Mouse (Mus musculus): ENCODE data around the gene Ncln. TPM values are rescaled to one million over a fixed set of nuclear protein-coding genes. Genes with fewer than 3 reads are reported as not detected.
A peak's percentile ranks its signal among the peaks of the same experiment; 100 is the strongest.

Ncln gene
- polyA plus RNA-seq (2014; fragmentation: Nextera tagmentation; extraction: Ambion mirVana): 40.7 and 44.6 TPM in 2 replicates

- Histone ChIP-seq H3K9ac (ENCODE audit: low read length) (peak within 1 kb of the TSS; percentile 88), H3K27me3 (ENCODE audit: control insufficient read depth, insufficient read depth, low read length) (no peaks in the 10 kb centered on the region), H3K9me3 (ENCODE audit: control insufficient read depth, low read length) (no peaks in the 10 kb centered on the region), H3K4me3 (ENCODE audit: control insufficient read depth in 1 of 2, insufficient read depth in 1 of 2, low read depth in 1 of 2, low read length in 2 of 2) (peak within 1 kb of the TSS; percentile 72 to 90), H3K4me2 (ENCODE audit: low read length) (peak within 1 kb of the TSS; percentile 84), H3K27ac (replicated peaks in 1 of 2; ENCODE audit: control insufficient read depth in 1 of 2, insufficient read depth in 1 of 2, low read depth in 2 of 2, low read length in 2 of 2) (peak within 1 kb of the TSS; percentile 74 to 76), H3K4me1 (ENCODE audit: control insufficient read depth in 2 of 2, insufficient read depth in 2 of 2, low read length in 2 of 2) (peaks cover 9 to 12% of the 10 kb centered on the region in 2 experiments; a peak in 3 of 4 replicates), H3K36me3 (ENCODE audit: control insufficient read depth, insufficient read depth, low read length) (peaks cover 20% of the 10 kb centered on the region)
- ATAC-seq (ENCODE audit: insufficient number of reproducible peaks, insufficient read depth, low FRiP score, low read depth): peak; percentile 93
- under 1% methylated on average over 40 of the region's 45 CpGs for WGBS
Observed at GRCm38 (mm10) chr10:81496264-81496901, at the start of gene Ncln. TSS of gene Ncln (minus strand) at chr10:81496392.

DNA sequence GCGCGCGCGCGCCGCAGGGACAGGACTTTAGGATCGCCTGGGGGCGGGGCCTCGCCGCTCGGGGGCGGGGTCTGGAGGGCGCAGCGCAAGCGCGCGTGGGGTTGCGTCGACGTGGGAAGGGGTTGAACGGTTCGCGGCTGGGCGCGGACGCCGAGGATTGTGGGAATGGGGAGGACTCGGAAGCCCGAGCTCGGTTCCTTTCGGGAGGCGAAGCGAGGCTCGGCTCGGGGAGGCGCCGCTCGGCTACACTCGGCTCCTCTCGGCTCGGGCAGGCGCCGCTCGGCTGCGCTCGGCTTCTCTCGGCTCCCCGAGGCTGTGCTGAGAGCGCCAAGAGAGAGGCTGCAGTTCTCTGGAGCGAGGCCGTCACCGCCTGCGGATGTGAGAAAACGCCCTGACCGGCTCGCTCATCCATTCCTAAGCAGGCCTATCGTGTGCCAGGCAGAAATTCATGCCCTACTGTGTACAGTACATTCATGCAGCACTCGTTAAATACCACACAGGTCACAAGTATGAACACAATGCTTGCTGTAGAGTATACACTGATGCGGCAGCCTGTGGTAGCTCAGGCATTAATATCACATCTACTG lies 49.1 kb upstream of the Ncln start, which contains the start of gene Gna11:
Gna11 (minus strand) TSS at position 30 of the 587 bp plus-strand sequence.
- H3K9me3 ChIP-seq (ENCODE audit: control insufficient read depth, low read length): no peaks in the 10 kb centered on the region

GRCm38 (mm10) chr10:81544296-81545160 lies 48.3 kb upstream of the Ncln start:
- peak overlapping the region; percentile 93 for H3K9ac ChIP-seq (ENCODE audit: low read length)
- no peaks in the 10 kb centered on the region for H3K36me3 ChIP-seq (ENCODE audit: control insufficient read depth, insufficient read depth, low read length)
- H3K4me2 ChIP-seq (ENCODE audit: low read length): peak overlapping the region; percentile 98
- WGBS: under 1% methylated on average over 91 of the region's 93 CpGs
- peak overlapping the region; percentile 80 to 97 for H3K4me3 ChIP-seq (ENCODE audit: control insufficient read depth in 1 of 2, insufficient read depth in 1 of 2, low read depth in 1 of 2, low read length in 2 of 2)
- H3K27ac ChIP-seq (replicated peaks in 1 of 2; ENCODE audit: control insufficient read depth in 1 of 2, insufficient read depth in 1 of 2, low read depth in 2 of 2, low read length in 2 of 2): peak overlapping the region in 1 of 2 experiments; percentile 75; a peak in 3 of 4 replicates
- H3K9me3 ChIP-seq (ENCODE audit: control insufficient read depth, low read length): no peaks in the 10 kb centered on the region
- no peaks in the 10 kb centered on the region for H3K27me3 ChIP-seq (ENCODE audit: control insufficient read depth, insufficient read depth, low read length)
- no peak for ATAC-seq (ENCODE audit: insufficient number of reproducible peaks, insufficient read depth, low FRiP score, low read depth)
- H3K4me1 ChIP-seq (ENCODE audit: control insufficient read depth in 2 of 2, insufficient read depth in 2 of 2, low read length in 2 of 2): peaks cover 20 to 34% of the 10 kb centered on the region in 2 experiments

More for the DNA sequence above, 49.1 kb upstream of the Ncln start, which contains the start of gene Gna11:
- peak within 1 kb of the TSS; percentile 98 for H3K4me2 ChIP-seq (ENCODE audit: low read length)
- peaks cover 20 to 34% of the 10 kb centered on the region in 2 experiments for H3K4me1 ChIP-seq (ENCODE audit: control insufficient read depth in 2 of 2, insufficient read depth in 2 of 2, low read length in 2 of 2)
- H3K4me3 ChIP-seq (ENCODE audit: control insufficient read depth in 1 of 2, insufficient read depth in 1 of 2, low read depth in 1 of 2, low read length in 2 of 2): peak within 1 kb of the TSS; percentile 80 to 97
- 2% methylated on average over 56 of the region's 59 CpGs for WGBS
- H3K9ac ChIP-seq (ENCODE audit: low read length): peak within 1 kb of the TSS; percentile 93
- H3K27me3 ChIP-seq (ENCODE audit: control insufficient read depth, insufficient read depth, low read length): no peaks in the 10 kb centered on the region
- peak; percentile 96 for ATAC-seq (ENCODE audit: insufficient number of reproducible peaks, insufficient read depth, low FRiP score, low read depth)
- peak within 1 kb of the TSS; percentile 58 to 75 for H3K27ac ChIP-seq (replicated peaks in 1 of 2; ENCODE audit: control insufficient read depth in 1 of 2, insufficient read depth in 1 of 2, low read depth in 2 of 2, low read length in 2 of 2)
- no peaks in the 10 kb centered on the region for H3K36me3 ChIP-seq (ENCODE audit: control insufficient read depth, insufficient read depth, low read length)

- Histone ChIP-seq H3K4me3 (ENCODE audit: control insufficient read depth in 1 of 2, insufficient read depth in 1 of 2, low read depth in 1 of 2, low read length in 2 of 2) (peak overlapping the region; percentile 80 to 97), H3K9ac (ENCODE audit: low read length) (peak overlapping the region; percentile 93), H3K4me1 (ENCODE audit: control insufficient read depth in 2 of 2, insufficient read depth in 2 of 2, low read length in 2 of 2) (peaks cover 20 to 34% of the 10 kb centered on the region in 2 experiments), H3K36me3 (ENCODE audit: control insufficient read depth, insufficient read depth, low read length) (0 out of 2 replicates have a peak, but pooled peaks cover 4% of the 10 kb centered on the region), H3K4me2 (ENCODE audit: low read length) (peak overlapping the region; percentile 98), H3K27me3 (ENCODE audit: control insufficient read depth, insufficient read depth, low read length) (no peaks in the 10 kb centered on the region), H3K27ac (replicated peaks in 1 of 2; ENCODE audit: control insufficient read depth in 1 of 2, insufficient read depth in 1 of 2, low read depth in 2 of 2, low read length in 2 of 2) (no peak overlapping the region), H3K9me3 (ENCODE audit: control insufficient read depth, low read length) (no peaks in the 10 kb centered on the region)
- ATAC-seq (ENCODE audit: insufficient number of reproducible peaks, insufficient read depth, low FRiP score, low read depth): no peak
- WGBS: 77% methylated on average over 1 of the region's 1 CpGs
Observed at GRCm38 (mm10) chr10:81543633-81544032, 47.4 kb upstream of the Ncln start.

DNA sequence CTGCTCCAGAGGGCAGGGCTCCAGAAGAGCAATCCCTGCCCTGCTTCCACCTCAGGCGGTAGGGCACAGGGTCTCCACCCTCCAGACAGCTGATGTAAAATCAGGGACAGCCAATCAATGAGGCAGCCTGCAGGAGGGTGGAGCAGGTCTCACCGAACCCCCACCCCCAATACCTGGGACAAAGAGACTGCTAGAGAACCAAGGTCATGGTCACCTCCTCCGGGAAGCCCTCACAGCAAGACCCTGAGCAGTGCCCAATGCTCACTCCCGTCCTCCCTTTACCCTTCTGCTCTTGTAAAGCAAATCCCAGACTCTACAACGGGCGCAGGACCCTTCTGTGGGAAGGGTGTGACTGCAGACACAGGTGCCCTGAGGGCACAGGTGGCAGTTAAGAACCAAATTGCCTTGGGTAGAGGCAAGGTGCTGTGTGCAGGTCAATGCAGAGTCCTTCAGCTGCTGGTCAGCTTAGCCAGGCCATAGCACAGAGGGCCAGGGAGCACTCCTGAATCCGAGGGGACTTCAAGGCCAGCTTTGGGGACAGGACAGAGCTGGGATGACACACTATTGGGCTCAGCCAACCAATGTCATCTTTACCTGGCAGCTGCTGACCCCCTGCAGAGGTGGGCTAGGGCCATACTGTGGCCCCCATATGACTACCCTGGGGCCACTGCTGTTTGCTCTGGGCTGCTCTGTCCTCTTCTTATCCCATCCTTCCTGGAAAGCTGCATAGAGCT lies 46.7 kb upstream of the Ncln start:
- Histone ChIP-seq H3K9ac (ENCODE audit: low read length) (peak overlapping the region; percentile 93), H3K4me2 (ENCODE audit: low read length) (peak overlapping the region; percentile 98), H3K9me3 (ENCODE audit: control insufficient read depth, low read length) (no peaks in the 10 kb centered on the region), H3K4me3 (ENCODE audit: control insufficient read depth in 1 of 2, insufficient read depth in 1 of 2, low read depth in 1 of 2, low read length in 2 of 2) (no peak overlapping the region), H3K4me1 (ENCODE audit: control insufficient read depth in 2 of 2, insufficient read depth in 2 of 2, low read length in 2 of 2) (peaks cover 20 to 34% of the 10 kb centered on the region in 2 experiments), H3K27ac (replicated peaks in 1 of 2; ENCODE audit: control insufficient read depth in 1 of 2, insufficient read depth in 1 of 2, low read depth in 2 of 2, low read length in 2 of 2) (no peak overlapping the region), H3K36me3 (ENCODE audit: control insufficient read depth, insufficient read depth, low read length) (0 out of 2 replicates have a peak, but pooled peaks cover 4% of the 10 kb centered on the region), H3K27me3 (ENCODE audit: control insufficient read depth, insufficient read depth, low read length) (no peaks in the 10 kb centered on the region)
- ATAC-seq (ENCODE audit: insufficient number of reproducible peaks, insufficient read depth, low FRiP score, low read depth): no peak
- WGBS: 78% methylated on average over 7 of the region's 7 CpGs

DNA sequence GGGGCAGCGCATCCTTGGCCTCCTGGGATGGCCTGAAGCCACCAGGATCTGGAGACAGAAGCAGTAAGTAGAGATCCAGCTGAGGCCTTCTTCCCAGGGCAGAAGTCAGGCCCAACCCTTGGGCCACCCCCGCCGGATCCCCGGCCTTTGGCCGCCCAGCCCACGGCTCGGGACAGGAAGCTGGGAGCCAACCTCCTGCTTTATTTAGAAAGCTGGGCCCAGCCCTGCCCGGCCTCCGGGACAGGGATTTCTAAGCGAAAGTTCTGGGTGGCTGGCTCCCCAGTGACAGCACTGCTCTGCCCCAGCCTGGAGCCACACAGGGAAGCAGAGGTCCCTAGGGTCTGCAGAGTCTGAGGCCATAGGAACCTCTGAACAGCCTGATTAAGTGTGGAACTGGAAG lies 45.6 kb upstream of the Ncln start:
- Histone ChIP-seq H3K9me3 (ENCODE audit: control insufficient read depth, low read length) (no peaks in the 10 kb centered on the region), H3K9ac (ENCODE audit: low read length) (peak overlapping the region; percentile 93), H3K27me3 (ENCODE audit: control insufficient read depth, insufficient read depth, low read length) (no peaks in the 10 kb centered on the region), H3K4me3 (ENCODE audit: control insufficient read depth in 1 of 2, insufficient read depth in 1 of 2, low read depth in 1 of 2, low read length in 2 of 2) (no peak overlapping the region), H3K4me2 (ENCODE audit: low read length) (peak overlapping the region; percentile 35), H3K36me3 (ENCODE audit: control insufficient read depth, insufficient read depth, low read length) (0 out of 2 replicates have a peak, but pooled peaks cover 4% of the 10 kb centered on the region), H3K4me1 (ENCODE audit: control insufficient read depth in 2 of 2, insufficient read depth in 2 of 2, low read length in 2 of 2) (peaks cover 20 to 34% of the 10 kb centered on the region in 2 experiments), H3K27ac (replicated peaks in 1 of 2; ENCODE audit: control insufficient read depth in 1 of 2, insufficient read depth in 1 of 2, low read depth in 2 of 2, low read length in 2 of 2) (peak overlapping the region; percentile 18 to 37; a peak in 1 of 4 replicates)
- ATAC-seq (ENCODE audit: insufficient number of reproducible peaks, insufficient read depth, low FRiP score, low read depth): no peak
- WGBS: 41% methylated on average over 10 of the region's 10 CpGs
